Mouse (Mus musculus) embryonic fibroblast, embryonic 13.5 days (primary cell): ENCODE results near the gene Becn1.

Source experiments
- CTCF ChIP-seq: IDR thresholded peaks from 2 replicates; pipeline ENCODE4 v1.5.1; 2011; ENCODE audit warnings: mild to moderate bottlenecking, control low read depth, low read length, moderate library complexity, borderline replicate concordance; ENCODE audit not compliant: insufficient read depth
- POLR2A ChIP-seq: IDR thresholded peaks from 2 replicates; pipeline ENCODE4 v1.6.1; 2011; ENCODE audit warnings: low read depth, mild to moderate bottlenecking, control low read depth, low read length, moderate library complexity

DNA sequence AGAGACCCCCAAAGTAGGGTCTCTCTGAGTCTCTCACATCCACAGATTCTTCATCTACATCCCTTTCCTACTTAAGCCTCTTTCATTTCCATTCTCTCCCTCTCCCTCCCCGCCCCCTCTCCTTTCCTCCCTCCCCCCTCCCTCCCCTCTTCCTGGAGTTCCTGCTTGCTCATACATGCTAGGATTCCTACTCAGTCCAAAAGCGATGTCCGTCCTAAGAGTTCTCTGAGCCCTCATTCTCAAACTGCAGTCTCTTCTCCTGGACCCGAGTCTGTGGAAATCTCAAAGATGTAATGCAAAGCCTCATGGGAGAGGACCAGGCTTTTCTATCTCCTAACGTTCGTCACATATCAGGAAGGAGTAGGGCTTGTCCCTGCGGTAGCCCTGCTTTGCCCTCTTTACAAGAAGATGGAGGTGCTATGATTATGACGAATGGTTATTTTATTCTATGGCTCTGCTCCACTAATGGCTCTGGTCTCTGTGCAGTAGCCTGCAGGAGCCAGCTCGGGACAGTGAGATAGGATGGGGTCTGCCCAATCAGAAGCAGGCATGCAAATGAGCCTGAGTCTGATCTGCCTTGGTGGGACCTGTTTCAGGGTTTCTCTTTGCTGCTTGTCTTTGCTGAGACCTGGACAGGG lies 36.2 kb upstream of the Becn1 start:
- TF ChIP-seq CTCF (no peak), POLR2A (no peak)
